Mouse (Mus musculus) CH12.LX (cell line): ENCODE measurements around the gene Asic1.

Experiments
- CTCF ChIP-seq, 2 experiments: IDR thresholded peaks in 1 of 2; conservative IDR thresholded peaks in 1 of 2; 2 replicates each; pipeline ENCODE4 v1.5.1; 2011 to 2012; ENCODE audit warnings: low read depth in 2 of 2, low read length in 2 of 2, improper control_type of control experiment in 1 of 2, inconsistent platforms in 1 of 2, mild to moderate bottlenecking in 1 of 2, moderate library complexity in 1 of 2
- EP300 ChIP-seq: IDR thresholded peaks from 2 replicates; pipeline ENCODE4 v1.6.1; 2011; ENCODE audit warnings: low read length, improper control_type of control experiment
- MAZ ChIP-seq: IDR thresholded peaks from 2 replicates; pipeline ENCODE4 v1.6.1; 2012; ENCODE audit warnings: low read depth, mild to moderate bottlenecking, inconsistent platforms, low read length, improper control_type of control experiment, moderate library complexity
- MYC ChIP-seq: IDR thresholded peaks from 2 replicates; pipeline ENCODE4 v1.6.1; 2011; ENCODE audit warnings: low read depth, mild to moderate bottlenecking, improper control_type of control experiment, low read length
- NRF1 ChIP-seq: IDR thresholded peaks from 2 replicates; pipeline ENCODE4 v1.6.1; 2014; ENCODE audit warnings: low read depth, mild to moderate bottlenecking, inconsistent platforms, low read length, improper control_type of control experiment, moderate library complexity
- POLR2A ChIP-seq: IDR thresholded peaks from 2 replicates; pipeline ENCODE4 v1.6.1; 2011; ENCODE audit warnings: low read depth, mild to moderate bottlenecking, improper control_type of control experiment, low read length
- SMC3 ChIP-seq: IDR thresholded peaks from 2 replicates; pipeline ENCODE4 v1.6.1; 2011; ENCODE audit warnings: low read depth, low read length, improper control_type of control experiment
- ZC3H11A ChIP-seq: IDR thresholded peaks from 2 replicates; pipeline ENCODE4 v1.6.1; 2012; ENCODE audit warnings: low read depth, mild to moderate bottlenecking, inconsistent platforms, low read length, improper control_type of control experiment

- TF ChIP-seq ZC3H11A (no peak), EP300 (no peak), MAZ (no peak), CTCF (conservative IDR thresholded peaks at IDR 0.05 in 1 of 2, IDR thresholded peaks at IDR 0.05 in 1 of 2; ENCODE audit: low read depth in 2 of 2, low read length in 2 of 2) (no peak), NRF1 (no peak), POLR2A (no peak), SMC3 (no peak), MYC (no peak)
These were observed 48.4 kb downstream of the Asic1 start for GRCm38 (mm10) chr15:99718461-99719021.
